Mouse (Mus musculus): ENCODE measurements around the gene Tomm20l.

DNA sequence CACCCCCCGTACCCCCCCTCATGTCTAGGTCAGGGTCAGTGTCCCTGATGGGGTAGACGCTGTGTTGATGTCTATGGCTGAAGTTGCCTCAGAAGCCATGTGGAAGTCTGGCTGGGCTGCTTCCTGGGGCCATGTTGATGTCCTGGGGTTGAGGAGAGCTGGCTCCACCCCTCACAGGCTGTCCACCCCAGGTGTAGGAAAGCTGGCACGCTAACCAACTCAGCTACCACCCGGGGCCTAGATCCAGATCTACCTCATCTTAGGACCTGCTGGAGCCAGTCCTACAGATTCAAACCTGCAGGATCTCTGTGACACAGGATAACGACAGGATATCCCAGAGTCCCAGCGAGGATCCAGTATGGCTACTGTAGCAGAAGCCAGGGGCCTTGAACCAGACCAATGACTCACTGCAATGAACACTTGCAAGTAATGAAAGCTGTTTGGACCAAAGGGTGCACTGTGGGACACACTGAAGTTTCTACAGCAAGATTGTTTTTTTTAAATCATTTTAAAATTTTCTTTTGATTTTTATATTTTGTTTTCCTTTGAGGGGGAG, 3.9 kb upstream of the Tomm20l start:
- TF ChIP-seq CTCF (IDR thresholded peaks at IDR 0.05; ENCODE audit: extremely low read depth, insufficient read length, insufficient replicate concordance, low read depth, low read length) (no peak), POLR2A (IDR thresholded peaks at IDR 0.05; ENCODE audit: low read depth, low read length) (no peak)
